Mouse (Mus musculus): ENCODE measurements around the gene Uncx.

DNA sequence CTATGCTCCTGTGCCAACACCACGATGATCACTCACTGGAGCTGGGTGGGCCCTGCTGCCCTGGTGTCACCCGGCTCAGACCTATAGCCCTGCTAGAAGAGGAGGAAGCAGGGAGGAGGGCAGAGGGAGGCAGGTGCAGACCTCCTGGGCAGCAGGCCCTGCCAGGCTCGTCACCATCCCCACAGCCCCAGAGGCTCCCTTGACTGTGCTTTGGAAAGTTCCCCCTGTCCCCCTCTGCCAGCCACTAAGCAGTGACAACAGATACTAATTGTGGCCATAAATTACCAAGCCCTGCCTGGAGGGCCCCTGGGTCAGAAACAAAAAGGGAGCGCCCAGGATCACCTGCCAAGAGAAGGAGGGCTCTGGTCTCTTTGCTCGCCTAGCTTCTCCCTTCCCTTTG lies 49.6 kb upstream of the Uncx start:
- TF ChIP-seq EP300 (IDR thresholded peaks at IDR 0.05; ENCODE audit: low read depth) = no peak
- TF ChIP-seq CTCF (IDR thresholded peaks at IDR 0.05; ENCODE audit: low read depth) = no peak

Measured in liver, postnatal 0 days (tissue).